Mouse (Mus musculus) stomach, postnatal 0 days (tissue): Measurements from ENCODE around the gene Mpdu1.

Experiments used
- CTCF ChIP-seq: IDR thresholded peaks from 2 replicates; pipeline ENCODE4 v1.5.1; 2016; ENCODE audit warnings: antibody characterized with exemption, low read depth, mild to moderate bottlenecking, moderate library complexity
- EP300 ChIP-seq: optimal IDR thresholded peaks from 2 replicates; pipeline ENCODE3; 2016; ENCODE audit warnings: antibody characterized with exemption

DNA sequence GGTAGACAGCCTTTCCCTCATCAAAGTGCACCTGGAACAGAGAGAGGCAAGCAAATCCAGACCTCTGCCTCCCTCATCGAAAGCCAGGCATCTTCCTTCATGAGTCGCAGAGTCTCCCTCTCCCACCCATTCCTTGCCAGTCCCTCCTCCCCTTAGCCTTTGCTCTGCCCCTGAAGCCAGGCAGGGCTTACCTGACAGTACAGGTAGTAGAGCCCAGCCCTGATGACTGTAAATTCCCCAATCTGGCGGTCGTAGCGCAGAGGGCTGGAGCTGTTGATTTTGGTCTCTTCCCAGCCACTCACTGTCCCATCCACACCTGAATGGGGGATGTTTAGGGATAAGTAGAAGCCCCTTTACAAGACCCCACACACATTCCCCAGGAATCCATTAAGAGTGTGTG, 24.6 kb upstream of the Mpdu1 start:
- no peak for TF ChIP-seq CTCF
- TF ChIP-seq EP300, result no peak
